Mouse (Mus musculus): Measurements from ENCODE around the gene Phf19. TPM values are rescaled to one million over a fixed set of nuclear protein-coding genes. Genes with fewer than 3 reads are reported as not detected.

Phf19 gene
- polyA plus RNA-seq, 1 experiment from 2014 or later = 22.2 TPM

GRCm38 (mm10) chr2:34903191-34903590, 10.6 kb downstream of the Phf19 start:
- Histone ChIP-seq H3K4me3 (ENCODE audit: low read length) (no peak overlapping the region), H3K36me3 (ENCODE audit: insufficient read depth, low read length) (peaks cover 14% of the 10 kb centered on the region; the same call in 1 of the 2 replicates), H3K27me3 (ENCODE audit: insufficient read depth, low read length) (no peaks in the 10 kb centered on the region), H3K9me3 (ENCODE audit: low read length) (no peaks in the 10 kb centered on the region), H3K4me1 (ENCODE audit: insufficient read depth, low read length) (peaks cover 3% of the 10 kb centered on the region; the same call in 1 of the 2 replicates), H3K27ac (ENCODE audit: low read length) (no peak overlapping the region), H3K9ac (replicated peaks; ENCODE audit: low read length) (no peak overlapping the region), H3K4me2 (replicated peaks; ENCODE audit: low read depth, low read length) (no peak overlapping the region)
- no peak for ATAC-seq (ENCODE audit: low FRiP score, low TSS enrichment)
- 87% methylated on average over 7 of the region's 7 CpGs for WGBS

GRCm38 (mm10) chr2:34902731-34903130, 11.1 kb downstream of the Phf19 start:
- no peak for ATAC-seq (ENCODE audit: low FRiP score, low TSS enrichment)
- H3K4me2 ChIP-seq (replicated peaks; ENCODE audit: low read depth, low read length) = no peak overlapping the region
- WGBS = 86% methylated on average over 6 of the region's 6 CpGs
- H3K27me3 ChIP-seq (ENCODE audit: insufficient read depth, low read length) = no peaks in the 10 kb centered on the region
- no peak overlapping the region for H3K9ac ChIP-seq (replicated peaks; ENCODE audit: low read length)
- H3K4me3 ChIP-seq (ENCODE audit: low read length) = no peak overlapping the region
- peaks cover 14% of the 10 kb centered on the region; the same call in 1 of the 2 replicates for H3K36me3 ChIP-seq (ENCODE audit: insufficient read depth, low read length)
- peaks cover 3% of the 10 kb centered on the region for H3K4me1 ChIP-seq (ENCODE audit: insufficient read depth, low read length)
- no peaks in the 10 kb centered on the region for H3K9me3 ChIP-seq (ENCODE audit: low read length)
- H3K27ac ChIP-seq (ENCODE audit: low read length) = no peak overlapping the region

- Histone ChIP-seq H3K4me2 (replicated peaks; ENCODE audit: low read depth, low read length) (no peak overlapping the region), H3K4me1 (ENCODE audit: insufficient read depth, low read length) (peaks cover 5% of the 10 kb centered on the region), H3K9ac (replicated peaks; ENCODE audit: low read length) (no peak overlapping the region), H3K27me3 (ENCODE audit: insufficient read depth, low read length) (no peaks in the 10 kb centered on the region), H3K27ac (ENCODE audit: low read length) (no peak overlapping the region), H3K36me3 (ENCODE audit: insufficient read depth, low read length) (peaks cover 15% of the 10 kb centered on the region; the same call in 1 of the 2 replicates), H3K9me3 (ENCODE audit: low read length) (no peaks in the 10 kb centered on the region), H3K4me3 (ENCODE audit: low read length) (no peak overlapping the region)
- no peak for ATAC-seq (ENCODE audit: low FRiP score, low TSS enrichment)
- WGBS = 80% methylated on average over 4 of the region's 4 CpGs
Measured at GRCm38 (mm10) chr2:34901726-34902125, 12.1 kb downstream of the Phf19 start.

GRCm38 (mm10) chr2:34900412-34900811, 13.4 kb downstream of the Phf19 start:
- no peak overlapping the region for H3K27ac ChIP-seq (ENCODE audit: low read length)
- H3K9ac ChIP-seq (replicated peaks; ENCODE audit: low read length) = no peak overlapping the region
- peaks cover 5% of the 10 kb centered on the region for H3K4me1 ChIP-seq (ENCODE audit: insufficient read depth, low read length)
- no peaks in the 10 kb centered on the region for H3K27me3 ChIP-seq (ENCODE audit: insufficient read depth, low read length)
- no peak for ATAC-seq (ENCODE audit: low FRiP score, low TSS enrichment)
- H3K9me3 ChIP-seq (ENCODE audit: low read length) = no peaks in the 10 kb centered on the region
- H3K4me2 ChIP-seq (replicated peaks; ENCODE audit: low read depth, low read length) = no peak overlapping the region
- H3K4me3 ChIP-seq (ENCODE audit: low read length) = no peak overlapping the region
- WGBS = 95% methylated on average over 1 of the region's 1 CpGs
- H3K36me3 ChIP-seq (ENCODE audit: insufficient read depth, low read length) = peaks cover 19% of the 10 kb centered on the region; the same call in 1 of the 2 replicates

GRCm38 (mm10) chr2:34899682-34900081, 14.1 kb downstream of the Phf19 start:
- Histone ChIP-seq H3K36me3 (ENCODE audit: insufficient read depth, low read length) (peaks cover 19% of the 10 kb centered on the region; the same call in 1 of the 2 replicates), H3K4me3 (ENCODE audit: low read length) (no peak overlapping the region), H3K4me1 (ENCODE audit: insufficient read depth, low read length) (peaks cover 4% of the 10 kb centered on the region; the same call in 1 of the 2 replicates), H3K9ac (replicated peaks; ENCODE audit: low read length) (no peak overlapping the region), H3K27me3 (ENCODE audit: insufficient read depth, low read length) (no peaks in the 10 kb centered on the region), H3K9me3 (ENCODE audit: low read length) (no peaks in the 10 kb centered on the region), H3K4me2 (replicated peaks; ENCODE audit: low read depth, low read length) (no peak overlapping the region), H3K27ac (ENCODE audit: low read length) (no peak overlapping the region)
- 79% methylated on average over 11 of the region's 11 CpGs for WGBS
- no peak for ATAC-seq (ENCODE audit: low FRiP score, low TSS enrichment)

- Histone ChIP-seq H3K27me3 (ENCODE audit: insufficient read depth, low read length) (no peaks in the 10 kb centered on the region), H3K9ac (replicated peaks; ENCODE audit: low read length) (0 out of 2 replicates have a peak overlapping the region, but pooled peaks have one; percentile 11), H3K9me3 (ENCODE audit: low read length) (no peaks in the 10 kb centered on the region), H3K36me3 (ENCODE audit: insufficient read depth, low read length) (peaks cover 19% of the 10 kb centered on the region; the same call in 1 of the 2 replicates), H3K4me2 (replicated peaks; ENCODE audit: low read depth, low read length) (no peak overlapping the region), H3K4me3 (ENCODE audit: low read length) (no peak overlapping the region), H3K27ac (ENCODE audit: low read length) (0 out of 2 replicates have a peak overlapping the region, but pooled peaks have one; percentile 17), H3K4me1 (ENCODE audit: insufficient read depth, low read length) (peaks cover 2% of the 10 kb centered on the region; the same call in 1 of the 2 replicates)
- peak; percentile 32 for ATAC-seq (ENCODE audit: low FRiP score, low TSS enrichment)
- WGBS = 17% methylated on average over 10 of the region's 10 CpGs
Measured at GRCm38 (mm10) chr2:34897820-34898219, 16.0 kb downstream of the Phf19 start.

- no peak for ATAC-seq (ENCODE audit: low FRiP score, low TSS enrichment)
- WGBS = 73% methylated on average over 17 of the region's 17 CpGs
- Histone ChIP-seq H3K9ac (replicated peaks; ENCODE audit: low read length) (no peak overlapping the region), H3K9me3 (ENCODE audit: low read length) (no peaks in the 10 kb centered on the region), H3K4me3 (ENCODE audit: low read length) (no peak overlapping the region), H3K27me3 (ENCODE audit: insufficient read depth, low read length) (no peaks in the 10 kb centered on the region), H3K27ac (ENCODE audit: low read length) (0 out of 2 replicates have a peak overlapping the region, but pooled peaks have one; percentile 17), H3K4me2 (replicated peaks; ENCODE audit: low read depth, low read length) (no peak overlapping the region), H3K36me3 (ENCODE audit: insufficient read depth, low read length) (0 out of 2 replicates have a peak, but pooled peaks cover 12% of the 10 kb centered on the region), H3K4me1 (ENCODE audit: insufficient read depth, low read length) (peaks cover 2% of the 10 kb centered on the region; the same call in 1 of the 2 replicates)
Measured at GRCm38 (mm10) chr2:34896821-34897460, 16.9 kb downstream of the Phf19 start.

GRCm38 (mm10) chr2:34895503-34896113, 18.2 kb downstream of the Phf19 start:
- Histone ChIP-seq H3K27ac (ENCODE audit: low read length) (no peak overlapping the region), H3K36me3 (ENCODE audit: insufficient read depth, low read length) (0 out of 2 replicates have a peak, but pooled peaks cover 10% of the 10 kb centered on the region), H3K9me3 (ENCODE audit: low read length) (no peaks in the 10 kb centered on the region), H3K9ac (replicated peaks; ENCODE audit: low read length) (no peak overlapping the region), H3K4me2 (replicated peaks; ENCODE audit: low read depth, low read length) (no peak overlapping the region), H3K4me1 (ENCODE audit: insufficient read depth, low read length) (peaks cover 2% of the 10 kb centered on the region; the same call in 1 of the 2 replicates), H3K27me3 (ENCODE audit: insufficient read depth, low read length) (no peaks in the 10 kb centered on the region), H3K4me3 (ENCODE audit: low read length) (no peak overlapping the region)
- WGBS = 75% methylated on average over 19 of the region's 19 CpGs
- ATAC-seq (ENCODE audit: low FRiP score, low TSS enrichment) = no peak

GRCm38 (mm10) chr2:34893950-34894349, 19.9 kb downstream of the Phf19 start:
- WGBS = 65% methylated on average over 5 of the region's 5 CpGs
- H3K27ac ChIP-seq (ENCODE audit: low read length) = no peak overlapping the region

GRCm38 (mm10) chr2:34884186-34884585, 29.6 kb downstream of the Phf19 start:
- Histone ChIP-seq H3K4me2 (replicated peaks; ENCODE audit: low read depth, low read length) (no peak overlapping the region), H3K4me3 (ENCODE audit: low read length) (no peak overlapping the region), H3K4me1 (ENCODE audit: insufficient read depth, low read length) (no peaks in the 10 kb centered on the region), H3K27ac (ENCODE audit: low read length) (no peak overlapping the region), H3K36me3 (ENCODE audit: insufficient read depth, low read length) (no peaks in the 10 kb centered on the region), H3K9ac (replicated peaks; ENCODE audit: low read length) (no peak overlapping the region), H3K9me3 (ENCODE audit: low read length) (no peaks in the 10 kb centered on the region), H3K27me3 (ENCODE audit: insufficient read depth, low read length) (no peaks in the 10 kb centered on the region)
- ATAC-seq (ENCODE audit: low FRiP score, low TSS enrichment) = no peak
- WGBS = 62% methylated on average over 2 of the region's 2 CpGs

More at GRCm38 (mm10) chr2:34893950-34894349, 19.9 kb downstream of the Phf19 start:
- Histone ChIP-seq H3K36me3 (ENCODE audit: insufficient read depth, low read length) (0 out of 2 replicates have a peak, but pooled peaks cover 10% of the 10 kb centered on the region), H3K4me3 (ENCODE audit: low read length) (no peak overlapping the region), H3K4me1 (ENCODE audit: insufficient read depth, low read length) (peaks cover 2% of the 10 kb centered on the region; the same call in 1 of the 2 replicates), H3K9me3 (ENCODE audit: low read length) (no peaks in the 10 kb centered on the region), H3K4me2 (replicated peaks; ENCODE audit: low read depth, low read length) (no peak overlapping the region), H3K9ac (replicated peaks; ENCODE audit: low read length) (no peak overlapping the region), H3K27me3 (ENCODE audit: insufficient read depth, low read length) (no peaks in the 10 kb centered on the region)
- no peak for ATAC-seq (ENCODE audit: low FRiP score, low TSS enrichment)

All from kidney, embryonic 16.5 days (tissue).